ENCODE assay signal across 9 mouse cellular contexts in genomic region chr1:181247175-181247574, GRCm38 (mm10). TPM values are rescaled to one million over a fixed set of nuclear protein-coding genes. Genes with fewer than 3 reads are reported as not detected.
DNase-seq lines count a peak whose midpoint lies in the region; ATAC-seq and TF ChIP-seq lines count a peak whose summit lies in the region.
"Had no signal": no experiment of that assay in that cellular context is flagged by ENCODE, and none has a peak within 500 bp of the region (broad histone marks: within the 10 kb centered on the region; RNA-seq: fewer than 3 reads in every experiment).

No protein-coding gene starts in this region.

- no peaks in the 10 kb centered on the region for H3K36me3 ChIP-seq in heart, embryonic 11.5 days (ENCODE audit: control insufficient read depth, insufficient read depth, low read length)

- H3K27ac ChIP-seq in gastrocnemius, adult 2 months = peak overlapping the region; percentile 80
- H3K27ac ChIP-seq in heart, embryonic 11.5 days (ENCODE audit: low read depth, low read length) = 0 out of 2 replicates have a peak overlapping the region, but pooled peaks have one; percentile 35

- H3K9me3 ChIP-seq in heart, embryonic 11.5 days (replicated peaks; ENCODE audit: control insufficient read depth, low read length) = no peaks in the 10 kb centered on the region; the same call in 1 of the 2 replicates

- H3K4me1 ChIP-seq in heart, embryonic 11.5 days (ENCODE audit: control insufficient read depth, insufficient read depth, low read length) = peaks cover 21% of the 10 kb centered on the region

- peak; percentile 45 for DNase-seq in gastrocnemius, adult 2 months
- no peak for DNase-seq in gastrocnemius, postnatal 14 days
- DNase-seq in CD4-positive helper T cell, adult 2 months (ENCODE audit: low read depth, low spot score) = peak; percentile 54
- peak; percentile 62 for DNase-seq in lung, postnatal 36 days
- no peak for DNase-seq in left cerebral cortex, adult 18-20 months (ENCODE audit: low spot score in 2 of 2)
- DNase-seq in ovary, adult 18-20 months (ENCODE audit: low spot score) = no peak

- H3K27me3 ChIP-seq in heart, embryonic 11.5 days (ENCODE audit: control insufficient read depth, insufficient read depth, low read length) = no peaks in the 10 kb centered on the region
- H3K27me3 ChIP-seq: Patski had no signal

- 63% methylated on average over 3 of the region's 3 CpGs for WGBS in heart, embryonic 11.5 days (ENCODE audit: insufficient replicate concordance)

- intact Hi-C loops in gastrocnemius, adult 2 months (cut with DNase I) = no loop called here
- intact Hi-C loops in gastrocnemius, postnatal 14 days (cut with DNase I; ENCODE audit: low total_unique reads) = no loop called here

- TF ChIP-seq CTCF in gastrocnemius, adult 2 months (IDR thresholded peaks at IDR 0.05) = no peak

- no peak overlapping the region for H3K4me3 ChIP-seq in gastrocnemius, adult 2 months
- H3K4me3 ChIP-seq in heart, embryonic 11.5 days (ENCODE audit: low read depth, low read length) = no peak overlapping the region

- ATAC-seq in heart, embryonic 11.5 days (replicated peaks; ENCODE audit: insufficient number of reproducible peaks, low FRiP score, low TSS enrichment) = no peak
- ATAC-seq in megakaryocyte-erythroid progenitor cell, adult 5-6 weeks (replicated peaks; ENCODE audit: low FRiP score, low TSS enrichment, poor library complexity, severe bottlenecking) = no peak
- ATAC-seq: Patski had no signal

- H3K4me2 ChIP-seq in heart, embryonic 11.5 days = no peak overlapping the region; the same call in 1 of the 2 replicates

- H3K9ac ChIP-seq in heart, embryonic 11.5 days (ENCODE audit: low read depth, low read length) = no peak overlapping the region

RNA-seq across cellular contexts. Expression of gene Wdr26, which starts 35.4 kb away (rescaled TPM):
- total RNA-seq in gastrocnemius, adult 2 months (2021) = 100 to 1,000 TPM in 1 of 2 experiments, 10 to 100 TPM in 1; 99.7 to 104 TPM
- total RNA-seq in gastrocnemius, postnatal 14 days (2021) = 100 to 1,000 TPM in 1 of 2 experiments, 10 to 100 TPM in 1; 96.7 to 110 TPM
- polyA plus RNA-seq in heart, embryonic 11.5 days (2014; fragmentation: Nextera tagmentation; extraction: Ambion mirVana) = 30.9 and 37.5 TPM in 2 replicates
- total RNA-seq in megakaryocyte-erythroid progenitor cell, adult 5-6 weeks (2014; fragmentation: Nextera tagmentation) = 93.5 and 155 TPM in 2 replicates
- 84.8 and 102 TPM in 2 replicates for total RNA-seq in megakaryocyte-erythroid progenitor cell, adult 5-6 weeks (2017)
- 10 to 100 TPM; 98.1 to 98.9 TPM for total RNA-seq in left cerebral cortex, adult 18-20 months (2021)

Comparison
In these comparisons a context has a peak if more than half of its experiments do, and no peak if none do; other contexts are left out.
1. DNase-seq: peak in gastrocnemius, adult 2 months (single experiment), CD4-positive helper T cell, adult 2 months (single experiment) and lung, postnatal 36 days (single experiment); none in gastrocnemius, postnatal 14 days (single experiment), left cerebral cortex, adult 18-20 months (0 of 2) and ovary, adult 18-20 months (single experiment).